Mouse (Mus musculus) ES-E14 (cell line): ENCODE results near the gene C1qtnf12. TPM values are rescaled to one million over a fixed set of nuclear protein-coding genes. Genes with fewer than 3 reads are reported as not detected.

ENCODE experiments used
- DNase-seq: peaks from one replicate; pipeline ENCODE4 v3.0.0-alpha.2; 2013; ENCODE audit warnings: low read depth, low spot score
- H3K27ac ChIP-seq: 2 replicates; pipeline ENCODE4 v1.5.1; 2012; ENCODE audit warnings: low read depth, mild to moderate bottlenecking, low read length, moderate library complexity, mixed read lengths; ENCODE audit not compliant: poor library complexity, insufficient read depth, severe bottlenecking
- H3K36me3 ChIP-seq: 2 replicates; pipeline ENCODE4 v1.6.1; 2012; ENCODE audit warnings: mild to moderate bottlenecking, low read length, moderate library complexity, mixed read lengths; ENCODE audit not compliant: control insufficient read depth, poor library complexity, insufficient read depth, severe bottlenecking
- H3K4me1 ChIP-seq, 2 experiments: fragments of 150-350 bp in 1 of 2; sonication (generic) in 1 of 2; 2 replicates each; pipeline ENCODE4 v1.6.1; 2012; ENCODE audit warnings: low read length in 2 of 2, mild to moderate bottlenecking in 1 of 2, mixed read lengths in 1 of 2; ENCODE audit not compliant: control insufficient read depth in 2 of 2, insufficient read depth in 2 of 2, poor library complexity in 1 of 2
- H3K4me3 ChIP-seq, 2 experiments: fragments of 150-350 bp in 1 of 2; sonication (generic) in 1 of 2; 2 replicates each; pipeline ENCODE4 v1.5.1; 2012; ENCODE audit warnings: low read length in 2 of 2, low read depth in 1 of 2, mild to moderate bottlenecking in 1 of 2, mixed read lengths in 1 of 2; ENCODE audit not compliant: insufficient read depth in 1 of 2, poor library complexity in 1 of 2, severe bottlenecking in 1 of 2
- H3K9ac ChIP-seq: 2 replicates; pipeline ENCODE4 v1.6.1; 2012; ENCODE audit warnings: low read depth, mild to moderate bottlenecking, low read length, mixed read lengths; ENCODE audit not compliant: poor library complexity, insufficient read depth, severe bottlenecking
- H3K9me3 ChIP-seq: fragments of 150-350 bp; sonication (generic); 2 replicates; pipeline ENCODE4 v1.6.1; 2012; ENCODE audit warnings: low read depth, mild to moderate bottlenecking, low read length; ENCODE audit not compliant: control insufficient read depth, insufficient read depth
- CHD2 ChIP-seq: IDR thresholded peaks from 2 replicates; pipeline ENCODE4 v1.6.1; 2014; ENCODE audit warnings: mild to moderate bottlenecking, low read depth, low read length, inconsistent platforms
- HCFC1 ChIP-seq: IDR thresholded peaks from 2 replicates; pipeline ENCODE4 v1.6.1; 2012; ENCODE audit warnings: low read length, inconsistent platforms, borderline replicate concordance; ENCODE audit not compliant: insufficient read depth
- MAFK ChIP-seq: IDR thresholded peaks from 2 replicates; pipeline ENCODE4 v1.6.1; 2014; ENCODE audit warnings: mild to moderate bottlenecking, low read depth, low read length, inconsistent platforms; ENCODE audit not compliant: insufficient read depth
- ZC3H11A ChIP-seq: IDR thresholded peaks from 2 replicates; pipeline ENCODE4 v1.6.1; 2012; ENCODE audit warnings: low read depth, mild to moderate bottlenecking, inconsistent platforms, low read length, borderline replicate concordance
- ZNF384 ChIP-seq: IDR thresholded peaks from 2 replicates; pipeline ENCODE4 v1.6.1; 2012; ENCODE audit warnings: low read depth, low read length, inconsistent platforms
- in situ Hi-C, 2 experiments: fragments of 600-800 bp; cut with MboI; formaldehyde crosslinking; loops; one replicate each; pipeline ENCODE4 v1.15.1; 2025; ENCODE audit warnings: low sequenced_read_pairs in 2 of 2, inconsistent platforms in 1 of 2; ENCODE audit not compliant: unreplicated experiment in 2 of 2
- total RNA-seq: library from RNA; depleted of rRNA; stranded (reverse); fragments of 300-350 nt; gene quantifications from 2 replicates; pipeline ENCODE4 v1.2.3, GENCODE M21; 2012

C1qtnf12 gene
- total RNA-seq, 1 experiment, result 6.4 TPM

DNA sequence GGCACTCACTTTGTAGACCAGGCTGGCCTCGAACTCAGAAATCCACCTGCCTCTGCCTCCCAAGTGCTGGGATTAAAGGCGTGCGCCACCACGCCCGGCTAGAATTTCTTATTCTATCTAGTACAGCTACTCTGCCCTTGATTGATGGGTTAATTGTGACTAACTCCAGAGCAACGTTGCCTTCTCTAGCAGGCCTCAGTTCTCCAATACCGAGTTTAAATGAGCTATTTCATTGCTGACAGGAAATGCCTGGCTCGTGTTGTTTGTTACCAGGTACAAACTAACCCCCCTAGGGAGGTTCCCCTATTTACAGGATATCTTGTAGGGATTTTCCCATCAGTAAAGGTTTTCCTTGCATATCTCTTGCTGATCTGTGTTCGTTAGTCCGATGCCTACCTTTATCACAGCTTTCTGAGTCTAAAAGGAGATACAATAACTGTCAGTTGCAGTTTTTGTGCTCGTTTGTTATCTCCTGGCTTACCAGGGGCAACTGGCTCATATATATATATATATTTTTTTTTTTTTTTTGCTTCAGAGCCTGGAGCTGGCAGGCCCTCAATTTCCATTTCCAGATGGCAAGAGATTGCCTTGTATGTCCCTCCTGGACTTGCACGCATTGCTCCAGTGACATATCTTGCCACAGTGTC lies 19.4 kb downstream of the C1qtnf12 start:
- in situ Hi-C loops, result no loop called here
- H3K9ac ChIP-seq, result no peak overlapping the region
- H3K36me3 ChIP-seq, result no peaks in the 10 kb centered on the region
- no peak for TF ChIP-seq ZC3H11A
- no peak for TF ChIP-seq CHD2
- no peak for TF ChIP-seq HCFC1
- TF ChIP-seq ZNF384, result no peak
- no peak for TF ChIP-seq MAFK
- H3K27ac ChIP-seq, result no peak overlapping the region
- DNase-seq, result no peak
- H3K9me3 ChIP-seq, result no peaks in the 10 kb centered on the region
- peaks cover 0 to 3% of the 10 kb centered on the region in 2 experiments; a peak in 1 of 4 replicates for H3K4me1 ChIP-seq
- H3K4me3 ChIP-seq, result no peak overlapping the region

- TF ChIP-seq CHD2 (no peak), ZNF384 (no peak), MAFK (no peak), HCFC1 (no peak), ZC3H11A (no peak)
- Histone ChIP-seq H3K27ac (no peak overlapping the region), H3K36me3 (no peaks in the 10 kb centered on the region), H3K4me3 (no peak overlapping the region), H3K4me1 (peaks cover 0 to 3% of the 10 kb centered on the region in 2 experiments; a peak in 1 of 4 replicates), H3K9me3 (no peaks in the 10 kb centered on the region), H3K9ac (no peak overlapping the region)
- in situ Hi-C loops, result no loop called here
- peak; percentile 36 for DNase-seq
These were observed 21.7 kb downstream of the C1qtnf12 start for GRCm38 (mm10) chr4:155983788-155984187.

DNA sequence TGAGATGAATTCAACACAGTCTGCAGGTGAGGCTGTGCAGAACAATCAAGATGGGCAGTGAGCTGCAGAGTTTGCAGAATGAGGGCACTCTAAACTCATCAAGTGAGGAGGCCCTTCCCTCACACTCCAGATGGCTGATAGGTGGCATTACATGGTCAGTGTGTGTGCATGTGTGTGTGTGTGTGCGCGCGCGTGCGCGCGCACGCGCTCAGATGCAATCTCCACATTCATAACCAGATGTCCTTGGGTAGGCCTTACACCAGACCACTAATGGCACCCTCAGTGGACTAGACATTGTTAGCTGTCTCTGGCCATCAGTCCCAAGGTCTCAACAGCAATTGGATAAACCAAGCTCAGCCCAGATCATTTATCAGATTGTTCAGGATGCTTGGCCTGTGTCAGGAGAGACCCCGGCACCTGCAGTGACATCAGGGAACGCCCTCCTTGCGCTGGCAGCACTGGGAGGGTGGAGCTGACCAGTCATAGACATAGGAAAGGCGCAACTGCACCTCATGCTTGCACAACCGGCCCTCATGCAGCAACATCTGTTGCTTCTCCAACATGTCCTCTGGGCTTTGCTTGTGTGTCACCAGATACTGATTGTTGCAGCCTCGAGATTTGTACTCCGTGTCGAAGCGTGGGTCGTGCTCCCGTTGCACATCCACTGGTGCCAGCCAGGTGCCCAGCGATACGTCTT lies 29.2 kb downstream of the C1qtnf12 start:
- in situ Hi-C loops, result no loop called here

GRCm38 (mm10) chr4:155991908-155992230 lies 29.8 kb downstream of the C1qtnf12 start:
- Histone ChIP-seq H3K9me3 (no peaks in the 10 kb centered on the region), H3K4me3 (peak overlapping the region; percentile 88), H3K36me3 (peaks cover 2% of the 10 kb centered on the region; the same call in 1 of the 2 replicates), H3K4me1 (peaks cover 3 to 8% of the 10 kb centered on the region in 2 experiments; a peak in 3 of 4 replicates), H3K27ac (peak overlapping the region; percentile 94; the same call in 1 of the 2 replicates), H3K9ac (peak overlapping the region; percentile 96)
- no peak for DNase-seq
- TF ChIP-seq CHD2 (no peak), ZNF384 (no peak), HCFC1 (no peak), ZC3H11A (no peak), MAFK (no peak)
- in situ Hi-C loops, result no loop called here

More for the DNA sequence above, 29.2 kb downstream of the C1qtnf12 start:
- DNase-seq, result no peak
- Histone ChIP-seq H3K9me3 (no peaks in the 10 kb centered on the region), H3K36me3 (peaks cover 2% of the 10 kb centered on the region; the same call in 1 of the 2 replicates), H3K27ac (0 out of 2 replicates have a peak overlapping the region, but pooled peaks have one; percentile 94), H3K9ac (peak overlapping the region; percentile 96), H3K4me3 (peak overlapping the region; percentile 88), H3K4me1 (peaks cover 3 to 8% of the 10 kb centered on the region in 2 experiments; a peak in 3 of 4 replicates)
- TF ChIP-seq CHD2 (no peak), ZNF384 (no peak), MAFK (no peak), HCFC1 (no peak), ZC3H11A (no peak)
